Mouse (Mus musculus) MEL (cell line): ENCODE measurements at regions not wholly inside any gene's neighbourhood (a gene's known extent, or its start where the extent isn't known, plus 50 kb on each side); places are given as distances from the start of the nearest gene placed in this dataset.

Source experiments
- DNase-seq: peaks from one replicate; pipeline ENCODE4 v3.0.0; 2011; ENCODE audit warnings: low read depth, low spot score
- H3K27ac ChIP-seq: 2 replicates; pipeline ENCODE4 v1.5.1; 2012; ENCODE audit warnings: low read depth, mild to moderate bottlenecking, control low read depth, low read length, moderate library complexity; ENCODE audit not compliant: control insufficient read depth
- H3K27me3 ChIP-seq, 2 experiments: fragments of 150-350 bp in 1 of 2; sonication (generic) in 1 of 2; 2 replicates each; pipeline ENCODE4 v1.6.1; 2012; ENCODE audit warnings: low read length in 2 of 2, mild to moderate bottlenecking in 2 of 2, improper control_type of control experiment in 1 of 2, moderate library complexity in 1 of 2; ENCODE audit not compliant: insufficient read depth in 2 of 2, control insufficient read depth in 1 of 2
- H3K36me3 ChIP-seq, 2 experiments: 2 replicates each; pipeline ENCODE4 v1.6.1; 2012 to 2014; ENCODE audit warnings: low read length in 2 of 2, improper control_type of control experiment in 1 of 2, inconsistent platforms in 1 of 2, mild to moderate bottlenecking in 1 of 2; ENCODE audit not compliant: insufficient read depth in 2 of 2, control insufficient read depth in 1 of 2
- H3K4me1 ChIP-seq, 2 experiments: fragments of 150-350 bp in 1 of 2; sonication (generic) in 1 of 2; 2 replicates each; pipeline ENCODE4 v1.6.1; 2012; ENCODE audit warnings: low read length in 2 of 2, improper control_type of control experiment in 1 of 2, mild to moderate bottlenecking in 1 of 2; ENCODE audit not compliant: insufficient read depth in 2 of 2, control insufficient read depth in 1 of 2
- H3K4me3 ChIP-seq, 2 experiments: fragments of 150-350 bp in 1 of 2; sonication (generic) in 1 of 2; 2 replicates each; pipeline ENCODE4 v1.5.1; 2012; ENCODE audit warnings: low read depth in 2 of 2, low read length in 2 of 2, mild to moderate bottlenecking in 2 of 2, moderate library complexity in 2 of 2, control low read depth in 1 of 2, improper control_type of control experiment in 1 of 2; ENCODE audit not compliant: control insufficient read depth in 1 of 2, insufficient read depth in 1 of 2
- H3K79me2 ChIP-seq: 2 replicates; pipeline ENCODE4 v1.6.1; 2012; ENCODE audit warnings: mild to moderate bottlenecking, low read length, moderate library complexity; ENCODE audit not compliant: control insufficient read depth, poor library complexity, insufficient read depth
- H3K9ac ChIP-seq: 2 replicates; pipeline ENCODE4 v1.6.1; 2012; ENCODE audit warnings: low read depth, mild to moderate bottlenecking, control low read depth, low read length, moderate library complexity; ENCODE audit not compliant: control insufficient read depth, poor library complexity, severe bottlenecking
- H3K9me3 ChIP-seq: fragments of 150-350 bp; sonication (generic); replicated peaks from 2 replicates; pipeline ENCODE4 v1.6.1; 2012; ENCODE audit warnings: mild to moderate bottlenecking, low read length, improper control_type of control experiment, moderate library complexity; ENCODE audit not compliant: insufficient read depth
- E2F4 ChIP-seq: IDR thresholded peaks from 2 replicates; pipeline ENCODE4 v1.6.1; 2011; ENCODE audit warnings: low read depth, low read length, improper control_type of control experiment, borderline replicate concordance
- JUND ChIP-seq: IDR thresholded peaks from 2 replicates; pipeline ENCODE4 v1.6.1; 2011; ENCODE audit warnings: low read depth, mild to moderate bottlenecking, improper control_type of control experiment, low read length
- MAX ChIP-seq: IDR thresholded peaks from 2 replicates; pipeline ENCODE4 v1.6.1; 2011; ENCODE audit warnings: low read length, improper control_type of control experiment
- MEF2A ChIP-seq: IDR thresholded peaks from 2 replicates; pipeline ENCODE4 v1.6.1; 2014; ENCODE audit warnings: low read depth, mild to moderate bottlenecking, inconsistent platforms, low read length, improper control_type of control experiment; ENCODE audit not compliant: poor library complexity, insufficient replicate concordance, severe bottlenecking; ENCODE audit errors: extremely low read depth
- MYB ChIP-seq: IDR thresholded peaks from 2 replicates; pipeline ENCODE4 v1.6.1; 2011; ENCODE audit warnings: mild to moderate bottlenecking, low read depth, low read length, improper control_type of control experiment
- NRF1 ChIP-seq: IDR thresholded peaks from 2 replicates; pipeline ENCODE4 v1.6.1; 2014; ENCODE audit warnings: low read depth, mild to moderate bottlenecking, inconsistent platforms, low read length, improper control_type of control experiment, moderate library complexity; ENCODE audit not compliant: poor library complexity, insufficient read depth, severe bottlenecking
- POLR2A ChIP-seq, 2 experiments: IDR thresholded peaks; 2 replicates each; pipeline ENCODE4 v1.6.1; 2011 to 2012; ENCODE audit warnings: low read length in 2 of 2, mild to moderate bottlenecking in 2 of 2, control low read depth in 1 of 2, improper control_type of control experiment in 1 of 2, low read depth in 1 of 2, moderate library complexity in 1 of 2; ENCODE audit not compliant: control insufficient read depth in 1 of 2, insufficient read depth in 1 of 2, poor library complexity in 1 of 2
- POLR2AphosphoS2 ChIP-seq: IDR thresholded peaks from 2 replicates; pipeline ENCODE4 v1.6.1; 2011; ENCODE audit warnings: low read length, improper control_type of control experiment
- POLR2AphosphoS5 ChIP-seq: IDR thresholded peaks from 2 replicates; pipeline ENCODE4 v1.6.1; 2012; ENCODE audit warnings: low read depth, borderline replicate concordance, mild to moderate bottlenecking, inconsistent platforms, low read length, moderate library complexity, mixed read lengths
- SIN3A ChIP-seq: IDR thresholded peaks from 2 replicates; pipeline ENCODE4 v1.6.1; 2012; ENCODE audit warnings: low read length, improper control_type of control experiment, inconsistent platforms
- SMC3 ChIP-seq: IDR thresholded peaks from 2 replicates; pipeline ENCODE4 v1.6.1; 2011; ENCODE audit warnings: low read depth, low read length, improper control_type of control experiment
- TAL1 ChIP-seq: IDR thresholded peaks from 2 replicates; pipeline ENCODE4 v1.6.1; 2012; ENCODE audit warnings: mild to moderate bottlenecking, inconsistent platforms, low read length, moderate library complexity, mixed read lengths
- UBTF ChIP-seq: IDR thresholded peaks from 2 replicates; pipeline ENCODE4 v1.6.1; 2012; ENCODE audit warnings: low read depth, mild to moderate bottlenecking, inconsistent platforms, low read length, improper control_type of control experiment, moderate library complexity, borderline replicate concordance; ENCODE audit not compliant: insufficient read depth
- USF2 ChIP-seq, 2 experiments: IDR thresholded peaks; 2 replicates each; pipeline ENCODE4 v1.6.1; 2011 to 2012; ENCODE audit warnings: improper control_type of control experiment in 2 of 2, low read length in 2 of 2, borderline replicate concordance in 1 of 2, inconsistent platforms in 1 of 2, low read depth in 1 of 2, mild to moderate bottlenecking in 1 of 2; ENCODE audit not compliant: insufficient read depth in 1 of 2
- ZC3H11A ChIP-seq: IDR thresholded peaks from 2 replicates; pipeline ENCODE4 v1.6.1; 2012; ENCODE audit warnings: low read depth, mild to moderate bottlenecking, inconsistent platforms, low read length, improper control_type of control experiment
- ZKSCAN1 ChIP-seq: IDR thresholded peaks from 2 replicates; pipeline ENCODE4 v1.6.1; 2012; ENCODE audit warnings: low read depth, mild to moderate bottlenecking, inconsistent platforms, low read length, improper control_type of control experiment, moderate library complexity

- no peaks in the 10 kb centered on the region for H3K27me3 ChIP-seq
- H3K9me3 ChIP-seq, result no peaks in the 10 kb centered on the region
- no peaks in the 10 kb centered on the region for H3K79me2 ChIP-seq
- TF ChIP-seq MEF2A (no peak), UBTF (no peak), MAX (no peak), POLR2AphosphoS5 (no peak), TAL1 (no peak), E2F4 (no peak), SMC3 (no peak), MYB (no peak), ZKSCAN1 (no peak)
- no peak overlapping the region for H3K9ac ChIP-seq
- DNase-seq, result no peak
- no peaks in the 10 kb centered on the region for H3K36me3 ChIP-seq
- no peak overlapping the region for H3K4me3 ChIP-seq
- H3K27ac ChIP-seq, result no peak overlapping the region
- no peaks in the 10 kb centered on the region for H3K4me1 ChIP-seq
Observed at GRCm38 (mm10) chr12:98050057-98050456, 209.2 kb downstream of the Galc start.

- DNase-seq, result no peak
- H3K9ac ChIP-seq, result no peak overlapping the region
Observed at GRCm38 (mm10) chr12:98047765-98048164, 211.5 kb downstream of the Galc start.

GRCm38 (mm10) chr12:98046459-98047440 is 212.5 kb downstream of the Galc start:
- H3K4me1 ChIP-seq, result no peaks in the 10 kb centered on the region
- TF ChIP-seq POLR2A (IDR thresholded peaks at IDR 0.05; ENCODE audit: control insufficient read depth in 1 of 2, insufficient read depth in 1 of 2, low read depth in 1 of 2, low read length in 2 of 2, poor library complexity in 1 of 2), result no peak
- TF ChIP-seq NRF1, result no peak
- no peak for TF ChIP-seq USF2 (IDR thresholded peaks at IDR 0.05; ENCODE audit: borderline replicate concordance in 1 of 2, insufficient read depth in 1 of 2, low read depth in 1 of 2, low read length in 2 of 2)
- no peak for TF ChIP-seq SIN3A
- no peak overlapping the region for H3K9ac ChIP-seq
- no peaks in the 10 kb centered on the region for H3K9me3 ChIP-seq
- H3K27ac ChIP-seq, result no peak overlapping the region
- H3K4me3 ChIP-seq, result no peak overlapping the region
- H3K36me3 ChIP-seq, result no peaks in the 10 kb centered on the region
- no peaks in the 10 kb centered on the region for H3K79me2 ChIP-seq
- H3K27me3 ChIP-seq, result no peaks in the 10 kb centered on the region
- no peak for DNase-seq

More at GRCm38 (mm10) chr12:98047765-98048164, 211.5 kb downstream of the Galc start:
- no peaks in the 10 kb centered on the region for H3K27me3 ChIP-seq
- no peak for TF ChIP-seq POLR2AphosphoS2
- no peak for TF ChIP-seq ZC3H11A
- no peak for TF ChIP-seq USF2 (IDR thresholded peaks at IDR 0.05; ENCODE audit: borderline replicate concordance in 1 of 2, insufficient read depth in 1 of 2, low read depth in 1 of 2, low read length in 2 of 2)
- no peak for TF ChIP-seq JUND
- TF ChIP-seq E2F4, result no peak
- TF ChIP-seq, all 39 proteins: peak for 0
- H3K4me3 ChIP-seq, result no peak overlapping the region
- no peaks in the 10 kb centered on the region for H3K9me3 ChIP-seq
- H3K79me2 ChIP-seq, result no peaks in the 10 kb centered on the region
- H3K4me1 ChIP-seq, result no peaks in the 10 kb centered on the region
- no peaks in the 10 kb centered on the region for H3K36me3 ChIP-seq
- H3K27ac ChIP-seq, result no peak overlapping the region
